Mouse (Mus musculus) embryonic stem cell, embryonic (primary cell): Measurements from ENCODE around the gene Kctd13.
"Not testable (repeated sequence)": the region's sequence is repeated elsewhere in the genome, so short reads cannot be mapped to it uniquely, and the experiment has no call there.

Experiments used
- CTCF ChIA-PET, 4 experiments: fragments of 300-600 bp in 2 of 4; fragments of 350-600 bp in 2 of 4; sonication (Branson Sonifier 250); formaldehyde crosslinking; loops; one replicate each; lab custom pipeline; 2022; ENCODE audit warnings: inconsistent platforms in 2 of 4; lab: Charles Lee
- POLR2A ChIA-PET, 4 experiments: fragments of 300-600 bp in 2 of 4; fragments of 350-600 bp in 2 of 4; sonication (Branson Sonifier 250); formaldehyde crosslinking; loops; one replicate each; lab custom pipeline; 2022; ENCODE audit warnings: antibody characterized with exemption in 4 of 4, inconsistent platforms in 1 of 4; lab: Charles Lee

Gene Kctd13

GRCm38 (mm10) chr7:126928384-126929037 is at the start of gene Kctd13:
Kctd13 (plus strand) TSS chr7:126928879.
- ChIA-PET POLR2A (interaction anchor here in 3 of 4 experiments (0.7 to 2.2 kb wide), 21 partner anchors 9 to 235 kb away, joined by 3 to 9 read pairs (median 4); partner anchors contain the start of genes Taok2 (in 2 of the 3), 4930451I11Rik (in 1 of the 3), Fam57b (in 1 of the 3) and Sez6l2 (in 1 of the 3)), CTCF (interaction anchor here in 2 of 4 experiments (0.6 to 0.7 kb wide), 2 partner anchors 30 to 55 kb away, joined by 3 read pairs; no protein-coding TSS in a partner anchor)

DNA sequence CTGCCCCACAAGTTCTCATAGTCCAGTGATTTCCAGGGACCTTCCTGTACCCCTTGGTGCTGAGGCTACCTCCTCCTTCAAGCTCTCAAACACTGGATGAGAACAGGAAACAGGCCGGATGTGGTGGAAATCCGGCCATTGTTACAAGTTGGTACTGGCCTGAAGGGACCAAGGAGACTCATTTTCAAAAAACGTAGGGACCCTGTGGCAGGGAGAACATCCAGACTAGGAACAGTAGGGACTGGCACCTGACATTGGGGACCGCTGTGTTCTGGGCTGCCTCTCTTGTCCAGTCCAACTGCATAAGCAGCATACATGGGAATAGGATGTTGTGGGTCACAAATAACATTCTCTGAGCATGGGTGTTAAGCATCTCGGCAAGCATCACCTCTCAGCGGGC is 47.6 kb upstream of the Kctd13 start:
- CTCF ChIA-PET: no interaction called here

DNA sequence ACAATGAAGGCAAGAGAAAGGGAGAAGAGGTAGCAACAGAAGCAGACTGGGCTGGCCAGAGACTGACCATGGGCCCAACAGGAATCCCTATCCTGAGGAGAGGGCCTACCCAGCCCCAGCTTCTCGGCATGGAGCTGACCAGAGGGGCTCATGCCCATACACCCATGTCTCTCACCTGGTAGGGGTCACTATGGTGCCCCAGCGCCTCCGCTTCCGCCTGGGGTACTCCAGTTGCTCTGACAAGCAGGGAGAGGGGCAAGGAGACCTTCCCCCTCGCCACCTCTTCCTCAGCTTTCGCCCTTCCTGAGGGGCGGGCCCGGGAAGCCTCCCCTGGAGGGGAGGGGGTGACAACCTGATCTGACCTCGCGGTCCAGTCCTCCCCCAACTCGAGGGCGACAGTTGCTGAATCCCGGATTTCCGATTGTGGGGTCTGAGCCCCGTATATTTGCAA is 44.9 kb upstream of the Kctd13 start:
- ChIA-PET CTCF (interaction anchor here in 1 of 4 experiments (0.6 kb wide), 1 partner anchor 1113 kb away, joined by 7 read pairs; no protein-coding TSS in a partner anchor), POLR2A (interaction anchor here (0.6 to 3.3 kb wide), 17 partner anchors 12 to 456 kb away, joined by 3 to 31 read pairs (median 5); partner anchors contain the start of genes Hirip3 (in 4 of the 4), Ino80e (in 4 of the 4), Fam57b (in 1 of the 4) and Kctd13 (in 1 of the 4))

More for the DNA sequence above, 47.6 kb upstream of the Kctd13 start:
- POLR2A ChIA-PET: interaction anchor here in 1 of 4 experiments (0.8 to 1.1 kb wide), 3 partner anchors 20 to 31 kb away, joined by 3 to 6 read pairs (median 6); partner anchors contain the start of genes Hirip3 and Ino80e

GRCm38 (mm10) chr7:126884286-126885164 is 44.2 kb upstream of the Kctd13 start, which contains the start of gene Taok2:
Taok2 (minus strand) TSS chr7:126884703.
- POLR2A ChIA-PET: interaction anchor here (0.6 to 3.3 kb wide), 72 partner anchors 8 to 897 kb away, joined by 3 to 31 read pairs (median 4); partner anchors contain the start of genes Hirip3 (in 4 of the 4), Ino80e (in 4 of the 4), Kctd13 (in 2 of the 4) and Kif22 (in 2 of the 4)

GRCm38 (mm10) chr7:126887281-126887680 is 41.4 kb upstream of the Kctd13 start:
- ChIA-PET CTCF (interaction anchor here in 1 of 4 experiments (0.6 kb wide), 2 partner anchors 67 to 468 kb away, joined by 4 to 6 read pairs; no protein-coding TSS in a partner anchor), POLR2A (interaction anchor here in 3 of 4 experiments (0.6 to 1.4 kb wide), 3 partner anchors 10 to 113 kb away, joined by 3 to 5 read pairs (median 3); partner anchors contain the start of gene Kctd13 (in 1 of the 3))

More at GRCm38 (mm10) chr7:126884286-126885164, 44.2 kb upstream of the Kctd13 start, which contains the start of gene Taok2:
- CTCF ChIA-PET: interaction anchor here (0.6 to 1.1 kb wide), 15 partner anchors 11 to 1112 kb away, joined by 3 to 7 read pairs (median 3); partner anchors contain the start of genes Pagr1a (in 2 of the 4), Doc2a (in 1 of the 4) and Pagr1b (in 1 of the 4)

DNA sequence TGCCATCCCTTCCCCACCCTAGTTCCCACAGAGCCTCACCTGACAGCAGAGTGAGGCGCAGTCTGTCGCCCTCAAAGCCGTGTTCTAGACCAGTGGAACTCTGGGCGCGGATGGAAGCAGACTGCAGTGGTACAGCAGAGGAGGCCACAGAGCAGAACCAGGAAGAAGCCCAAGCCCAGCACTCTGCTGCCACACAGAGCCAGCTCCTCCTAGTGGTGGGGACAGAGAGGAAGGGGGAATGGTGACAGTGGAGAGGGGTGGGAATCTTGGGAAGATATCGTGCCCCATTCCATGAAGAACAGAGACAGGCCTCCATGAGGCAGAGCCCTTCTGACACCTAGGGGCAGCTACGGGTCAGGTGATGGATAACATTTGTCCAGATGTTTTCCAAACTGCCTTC is 39.8 kb upstream of the Kctd13 start:
- POLR2A ChIA-PET: interaction anchor here in 3 of 4 experiments (0.8 to 1.4 kb wide), 8 partner anchors 9 to 91 kb away, joined by 3 to 5 read pairs (median 3); partner anchors contain the start of genes Fam57b (in 1 of the 3) and Kctd13 (in 1 of the 3)

GRCm38 (mm10) chr7:126896912-126897311 is 31.8 kb upstream of the Kctd13 start:
- CTCF ChIA-PET: interaction anchor here in 1 of 4 experiments (1.3 kb wide), 1 partner anchor 8 kb away, joined by 5 read pairs; no protein-coding TSS in a partner anchor
- POLR2A ChIA-PET: interaction anchor here in 3 of 4 experiments (0.8 to 2.0 kb wide), 13 partner anchors 8 to 216 kb away, joined by 3 to 27 read pairs (median 4); partner anchors contain the start of genes Taok2 (in 3 of the 3), Hirip3 (in 1 of the 3) and Ino80e (in 1 of the 3)

More for the DNA sequence above, 39.8 kb upstream of the Kctd13 start:
- CTCF ChIA-PET: interaction anchor here (0.6 to 1.5 kb wide), 12 partner anchors 9 to 243 kb away, joined by 3 to 8 read pairs (median 4); partner anchors contain the start of genes 4930451I11Rik (in 1 of the 4) and Hirip3 (in 1 of the 4)

DNA sequence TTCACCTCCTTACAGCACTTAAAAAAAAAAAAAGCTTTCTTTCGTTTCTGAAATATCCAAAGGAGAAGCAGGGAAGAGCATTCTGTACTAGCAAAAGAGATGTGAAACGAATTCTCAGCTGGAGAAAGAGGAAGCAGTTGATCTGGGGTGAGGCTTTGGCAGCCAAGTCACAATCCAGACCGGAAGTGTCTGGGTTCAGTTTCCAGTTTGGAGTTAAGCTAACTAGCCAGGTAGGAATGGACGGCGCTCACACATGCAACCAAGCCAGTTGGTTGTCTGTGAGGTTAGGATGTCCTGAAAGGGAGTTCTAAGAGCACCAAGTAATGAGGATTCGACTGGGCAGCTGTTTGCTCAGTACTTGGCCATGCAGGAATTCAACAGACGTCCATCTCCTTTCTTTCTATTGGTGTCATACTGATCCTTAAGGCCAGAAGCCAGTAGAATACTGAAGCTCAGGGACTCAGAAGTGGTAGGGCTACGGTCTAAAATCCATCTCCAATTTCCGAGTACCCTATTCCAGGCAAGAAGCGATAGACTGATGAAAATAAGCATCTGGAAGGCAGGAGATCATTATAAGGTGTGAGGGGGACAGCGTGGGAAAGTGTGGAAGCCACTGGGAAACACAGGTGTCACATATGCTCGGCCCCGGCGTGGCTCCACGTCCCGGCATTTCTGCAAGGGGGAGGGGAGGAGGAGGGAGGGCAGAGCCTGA is 31.1 kb upstream of the Kctd13 start:
- CTCF ChIA-PET: interaction anchor here in 2 of 4 experiments (0.6 to 1.3 kb wide), 4 partner anchors 9 to 87 kb away, joined by 3 to 5 read pairs (median 4); partner anchors contain the start of gene Taok2 (in 1 of the 2)
- POLR2A ChIA-PET: interaction anchor here (0.6 to 2.0 kb wide), 35 partner anchors 9 to 363 kb away, joined by 3 to 27 read pairs (median 3); partner anchors contain the start of genes Taok2 (in 3 of the 4), Maz (in 2 of the 4), Dctpp1 (in 1 of the 4) and Doc2a (in 1 of the 4)

GRCm38 (mm10) chr7:126898102-126898990 is 30.3 kb upstream of the Kctd13 start:
- ChIA-PET POLR2A (interaction anchor here (0.6 to 2.0 kb wide), 32 partner anchors 9 to 362 kb away, joined by 3 to 27 read pairs (median 3); partner anchors contain the start of genes Taok2 (in 3 of the 4), Maz (in 2 of the 4), Dctpp1 (in 1 of the 4) and Doc2a (in 1 of the 4)), CTCF (interaction anchor here in 2 of 4 experiments (0.5 to 1.3 kb wide), 4 partner anchors 9 to 35 kb away, joined by 3 to 5 read pairs (median 4); partner anchors contain the start of genes Kctd13 (in 1 of the 2) and Taok2 (in 1 of the 2))

DNA sequence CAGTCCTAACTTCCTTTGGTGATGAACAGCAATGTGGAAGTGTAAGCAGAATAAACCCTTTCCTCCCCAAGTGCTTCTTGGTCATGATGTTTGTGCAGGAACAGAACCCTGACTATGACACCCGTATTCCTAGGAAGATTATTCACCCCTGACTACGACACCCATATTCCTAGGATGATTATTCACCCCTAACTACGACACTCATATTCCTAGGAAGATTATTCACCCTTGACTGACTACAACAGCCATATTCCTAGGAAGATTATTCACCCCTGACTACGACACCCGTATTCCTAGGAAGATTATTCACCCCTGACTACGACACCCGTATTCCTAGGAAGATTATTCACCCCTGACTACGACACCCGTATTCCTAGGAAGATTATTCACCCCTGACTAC is 28.9 kb upstream of the Kctd13 start:
- POLR2A ChIA-PET, CTCF ChIA-PET: not testable (repeated sequence)

- POLR2A ChIA-PET: interaction anchor here in 3 of 4 experiments (0.7 to 1.4 kb wide), 5 partner anchors 21 to 466 kb away, joined by 3 to 4 read pairs (median 3); partner anchors contain the start of gene Taok2 (in 1 of the 3)
- CTCF ChIA-PET: interaction anchor here in 1 of 4 experiments (0.8 kb wide), 1 partner anchor 491 kb away, joined by 3 read pairs; no protein-coding TSS in a partner anchor
Observed at GRCm38 (mm10) chr7:126905590-126905989, 23.1 kb upstream of the Kctd13 start.

DNA sequence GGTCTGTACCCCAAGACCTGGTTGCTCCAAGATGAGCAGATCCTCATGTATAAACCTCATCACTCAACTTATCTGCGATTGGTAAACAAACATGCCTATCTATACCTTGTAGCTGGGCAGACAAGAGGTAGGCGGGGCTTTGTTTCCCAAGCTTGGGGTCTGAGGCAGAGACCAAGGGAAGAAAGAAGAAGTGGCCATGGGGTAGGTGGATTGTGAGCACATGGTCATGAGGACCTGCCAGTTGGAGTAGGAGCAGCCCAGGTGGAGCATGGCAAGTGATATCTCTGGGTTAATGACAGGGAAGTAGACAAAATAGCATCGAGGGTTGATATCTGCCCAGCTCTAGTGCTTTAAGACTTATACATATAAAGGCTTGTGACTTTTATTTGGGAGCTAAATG is 13.8 kb upstream of the Kctd13 start:
- ChIA-PET POLR2A (interaction anchor here in 1 of 4 experiments (1.0 to 1.1 kb wide), 3 partner anchors 15 to 74 kb away, joined by 3 read pairs; no protein-coding TSS in a partner anchor), CTCF (interaction anchor here in 1 of 4 experiments (0.6 kb wide), 1 partner anchor 35 kb away, joined by 3 read pairs; the partner anchor contains the start of gene Sez6l2)

- CTCF ChIA-PET: interaction anchor here in 1 of 4 experiments (0.7 kb wide), 1 partner anchor 1153 kb away, joined by 9 read pairs; no protein-coding TSS in a partner anchor
- POLR2A ChIA-PET: not testable (repeated sequence)
Observed at GRCm38 (mm10) chr7:126918356-126918755, 10.3 kb upstream of the Kctd13 start.

- ChIA-PET POLR2A (interaction anchor here in 1 of 4 experiments (1.0 kb wide), 1 partner anchor 35 kb away, joined by 3 read pairs; the partner anchor contains the start of gene Taok2), CTCF (no interaction called here)
Observed at GRCm38 (mm10) chr7:126919973-126920372, 8.7 kb upstream of the Kctd13 start.
